Mouse (Mus musculus): ENCODE data around the gene Ncam2.

The Ncam2 gene

DNA sequence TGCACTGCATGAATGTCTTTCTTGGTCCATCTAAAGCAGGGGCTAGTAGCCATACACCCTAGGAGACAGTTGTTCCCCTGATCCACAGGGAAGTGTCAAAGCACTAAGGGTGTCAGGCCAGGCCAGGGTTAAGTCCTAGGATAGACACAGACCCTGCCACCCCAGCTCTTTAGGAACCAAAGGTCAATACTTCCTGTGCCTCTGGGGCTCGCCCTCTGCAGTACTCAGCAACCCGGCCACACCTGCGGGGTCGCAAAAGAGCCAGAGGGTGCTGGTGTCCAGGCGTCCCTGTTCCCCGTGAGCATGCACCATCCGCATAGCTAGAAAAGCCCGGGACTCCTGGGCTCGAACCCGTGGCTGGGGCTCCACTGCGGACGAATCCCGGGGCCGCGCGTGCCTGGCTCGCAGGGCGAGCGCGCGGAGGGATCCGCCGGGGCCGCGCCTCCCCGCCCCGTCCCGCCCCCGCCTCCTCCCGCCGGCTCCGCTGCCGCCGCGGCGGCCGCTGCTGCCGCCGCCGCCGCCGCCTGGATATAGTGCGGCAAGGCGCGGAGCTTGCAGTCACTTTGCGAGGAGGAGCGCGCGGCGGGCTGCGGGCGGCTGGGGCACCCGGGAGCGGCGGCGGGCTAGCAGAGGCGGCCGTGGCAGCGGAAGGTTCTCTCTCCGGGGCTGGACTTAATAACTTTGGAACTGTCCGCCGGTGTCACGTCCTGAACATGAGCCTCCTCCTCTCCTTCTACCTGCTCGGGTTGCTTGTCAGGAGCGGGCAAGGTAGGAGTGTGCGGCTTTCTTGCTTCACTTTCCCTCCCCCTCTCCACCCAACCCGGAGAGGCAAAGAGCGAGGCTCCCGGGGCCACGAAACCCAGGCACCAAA is at the start of gene Ncam2:
Gene Ncam2, plus strand, starts transcription at position 497 of the 871 bp plus-strand sequence.
- DNase-seq = peak; percentile 84 to 85

GRCm38 (mm10) chr16:81170828-81171227 is 29.7 kb upstream of the Ncam2 start:
- no peak for DNase-seq

DNA sequence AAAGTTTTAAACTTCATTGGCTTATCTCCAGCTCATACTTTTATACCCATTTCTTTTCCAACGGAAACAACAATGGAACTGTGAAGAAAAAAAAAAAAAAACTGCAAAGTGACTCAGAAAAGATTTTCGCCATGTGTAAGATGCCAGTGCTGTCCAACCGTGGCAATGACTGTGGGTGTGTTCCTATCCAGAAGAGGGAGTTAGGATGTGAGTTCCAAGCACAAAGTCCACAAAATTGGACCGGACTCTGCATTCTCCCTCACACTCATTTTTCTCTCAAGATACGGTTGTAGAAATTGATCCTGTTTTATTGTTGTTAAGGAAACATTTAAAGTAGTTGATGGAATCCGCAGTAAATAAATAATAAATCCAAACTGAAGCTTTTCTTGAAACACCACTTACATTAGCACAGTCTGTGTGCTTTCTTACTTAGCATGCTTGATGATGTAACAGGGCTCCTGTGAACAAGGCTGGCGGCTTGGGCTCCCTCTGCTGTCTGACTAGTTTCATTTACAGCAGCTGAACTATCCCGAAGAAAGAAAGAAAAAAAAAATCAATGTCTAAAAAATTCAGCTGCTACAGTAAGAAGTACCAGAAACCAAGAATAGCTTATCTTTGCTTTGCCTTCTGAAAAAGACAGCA is 25.1 kb upstream of the Ncam2 start:
- peak; percentile 73 to 76 for DNase-seq

DNA sequence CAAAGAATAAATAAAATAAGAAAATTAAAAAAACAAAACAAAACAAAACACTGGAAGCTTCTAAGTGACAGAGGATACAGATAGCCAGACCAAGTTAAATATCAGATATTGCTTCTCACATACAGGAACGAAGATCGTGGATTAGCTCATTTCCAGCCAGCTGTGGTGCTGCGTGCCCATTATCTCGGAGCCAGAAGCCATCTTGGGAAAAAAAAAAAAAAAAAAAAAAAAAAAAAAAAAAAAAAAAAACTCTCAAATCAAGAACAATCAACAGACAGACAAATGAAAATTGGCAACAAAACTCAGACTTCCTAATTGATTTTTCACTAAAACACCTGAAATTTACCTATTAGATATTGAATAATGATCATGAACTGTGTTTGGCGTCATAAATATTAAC is 20.7 kb upstream of the Ncam2 start:
- no peak for DNase-seq

GRCm38 (mm10) chr16:81187579-81188179 is 12.8 kb upstream of the Ncam2 start:
- peak; percentile 49 to 73 for DNase-seq

DNA sequence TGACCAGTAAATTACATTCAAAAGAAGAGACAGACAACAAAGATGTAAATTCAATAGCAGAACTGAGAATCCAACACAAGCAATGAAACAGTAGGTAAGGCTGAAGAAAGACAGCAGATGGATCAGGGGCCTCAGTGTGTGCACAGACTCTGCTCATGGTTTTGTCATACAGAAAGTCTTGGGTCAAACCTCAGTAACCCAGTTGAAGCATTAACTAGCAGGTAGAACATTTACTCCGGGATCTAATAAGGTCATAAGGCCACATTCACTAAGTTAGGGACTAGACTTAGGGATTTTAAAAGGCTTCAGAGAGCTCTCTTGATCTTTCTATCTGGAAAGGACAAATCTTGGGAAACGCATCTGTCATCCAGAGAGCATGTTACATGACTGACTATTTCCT is 8.9 kb upstream of the Ncam2 start:
- DNase-seq = no peak

DNA sequence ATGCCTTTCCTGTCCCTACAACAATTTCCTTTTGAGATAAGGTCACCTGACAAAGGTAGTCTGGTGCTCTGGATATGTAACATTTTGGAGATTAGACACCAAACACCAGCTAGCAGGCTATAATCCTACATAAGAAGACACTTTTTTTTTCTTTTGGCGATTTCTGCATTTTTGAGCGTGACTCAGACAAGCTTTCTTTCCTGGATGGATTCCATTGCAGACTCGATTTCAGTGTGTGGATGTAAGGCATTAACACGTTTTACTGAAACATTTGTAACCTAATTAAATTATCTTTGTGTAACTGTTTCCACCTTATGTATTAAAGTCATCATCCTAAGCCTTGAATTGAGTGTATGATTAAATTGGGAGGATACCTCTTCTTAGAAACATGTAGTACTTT is 7.9 kb upstream of the Ncam2 start:
- no peak for DNase-seq

- no peak for DNase-seq
These were observed 1.0 kb upstream of the Ncam2 start for GRCm38 (mm10) chr16:81199467-81199866.

DNA sequence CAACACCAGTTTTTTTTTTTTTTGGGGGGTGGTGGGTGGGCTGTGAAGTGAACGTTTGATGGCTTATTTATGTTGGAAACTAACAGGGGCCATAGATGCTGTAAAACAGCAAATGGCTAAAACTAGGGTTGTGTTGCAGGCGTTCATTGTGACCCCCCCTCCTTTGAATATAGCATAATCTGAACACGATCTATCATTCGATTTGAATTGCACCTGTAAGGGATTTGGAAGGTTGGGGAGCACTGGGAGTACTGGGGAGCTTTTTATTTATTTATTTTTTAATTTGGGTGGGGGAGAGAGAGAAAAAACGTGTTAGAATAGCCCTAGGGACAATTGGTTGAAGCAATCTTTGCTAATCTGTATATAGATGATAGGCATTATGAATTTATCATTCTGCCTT is 974 bp downstream of the Ncam2 start:
- peak in 1 of 2 experiments; percentile 20 for DNase-seq

DNA sequence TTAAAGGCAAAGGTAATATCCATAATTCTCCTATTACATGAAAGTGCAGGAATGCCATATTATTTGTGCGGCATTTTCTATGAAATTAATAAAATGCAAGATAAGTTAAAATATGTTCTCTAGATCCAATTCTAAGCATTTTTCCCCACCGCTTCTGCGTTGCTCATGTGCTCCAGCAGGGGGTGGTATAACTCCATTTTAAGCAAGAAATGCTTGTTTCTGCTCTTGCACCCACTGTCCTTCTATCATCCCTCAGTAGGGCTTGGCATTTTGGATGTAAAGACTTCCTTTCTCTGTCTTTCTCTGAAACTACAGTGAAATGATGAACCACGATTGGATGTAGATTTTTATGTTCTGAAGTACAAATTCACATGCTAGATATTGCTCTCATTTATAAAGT is 1.5 kb downstream of the Ncam2 start:
- DNase-seq = peak; percentile 82 to 86

GRCm38 (mm10) chr16:81202721-81203161 is 2.2 kb downstream of the Ncam2 start:
- DNase-seq = peak; percentile 8 to 33

DNA sequence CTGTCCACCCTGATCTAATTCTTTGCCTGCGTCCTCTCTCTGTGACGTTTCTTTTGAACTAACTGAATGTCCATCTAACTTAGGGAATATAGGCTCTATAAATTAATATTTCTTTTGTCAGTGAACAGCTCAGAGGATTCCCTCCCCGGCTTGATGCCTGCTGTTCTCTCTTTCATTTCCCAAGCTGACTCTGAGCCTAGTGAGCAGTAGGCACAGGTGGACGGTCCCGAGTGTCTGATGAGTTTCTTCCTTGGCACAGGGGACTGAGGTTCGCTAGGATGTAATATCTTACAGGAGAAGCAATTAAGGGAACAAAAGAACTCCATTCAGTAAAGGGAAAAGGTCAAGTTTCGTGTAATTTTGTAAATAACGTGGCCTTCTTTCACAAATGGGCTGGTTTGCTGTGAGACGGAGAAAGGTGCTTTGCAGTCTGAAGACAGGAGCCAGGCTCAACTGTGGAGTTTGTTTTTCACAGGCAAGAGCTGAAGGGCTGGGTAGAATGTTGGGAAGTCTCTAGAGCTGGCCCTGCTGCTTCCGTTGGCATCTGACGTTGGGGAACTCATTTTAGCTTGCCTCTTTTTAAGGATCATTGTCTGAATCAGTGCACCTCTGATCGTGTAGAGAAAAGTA is 4.0 kb downstream of the Ncam2 start:
- DNase-seq = peak; percentile 3 to 13

GRCm38 (mm10) chr16:81221176-81221575 is 20.7 kb downstream of the Ncam2 start:
- no peak for DNase-seq

DNA sequence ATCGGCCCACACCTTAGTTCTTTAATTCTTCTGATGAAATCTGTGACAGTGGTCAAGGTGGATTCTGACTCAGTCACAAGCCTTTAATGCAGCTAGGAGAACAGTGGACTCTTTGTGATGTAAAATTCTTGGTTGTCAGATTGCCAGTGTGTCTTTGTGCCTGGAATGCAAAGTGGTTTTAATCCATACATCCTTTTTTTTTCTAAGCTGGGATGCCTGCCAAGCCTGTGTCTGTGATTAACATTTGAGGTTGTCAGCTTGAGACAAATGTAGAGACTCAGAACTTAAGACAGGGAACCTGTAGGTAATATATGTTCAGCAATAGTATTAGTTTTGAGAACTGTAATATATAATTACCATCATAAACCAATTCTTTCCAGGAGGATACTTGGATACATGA is 23.3 kb downstream of the Ncam2 start:
- peak; percentile 4 to 14 for DNase-seq

DNA sequence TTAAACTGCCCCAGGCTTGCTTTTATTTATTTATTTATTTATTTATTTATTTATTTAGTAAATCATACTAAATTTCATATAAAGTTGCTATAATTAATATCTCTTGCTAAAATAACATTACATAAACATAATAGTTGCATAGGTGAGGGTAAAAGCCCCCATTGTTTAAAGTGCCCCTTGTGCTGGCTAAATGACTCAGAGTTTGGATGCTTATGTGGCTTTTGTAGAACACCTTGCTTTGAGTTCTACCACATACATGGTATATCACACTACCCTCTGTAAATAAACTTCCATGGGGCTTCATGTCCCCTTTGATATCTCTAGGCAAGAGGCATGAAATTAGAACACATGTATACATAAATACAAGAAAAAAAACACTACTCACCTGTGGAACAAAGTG is 23.8 kb downstream of the Ncam2 start:
- DNase-seq = no peak

- DNase-seq = no peak
These were observed 54.4 kb downstream of the Ncam2 start for GRCm38 (mm10) chr16:81254875-81255274.

DNA sequence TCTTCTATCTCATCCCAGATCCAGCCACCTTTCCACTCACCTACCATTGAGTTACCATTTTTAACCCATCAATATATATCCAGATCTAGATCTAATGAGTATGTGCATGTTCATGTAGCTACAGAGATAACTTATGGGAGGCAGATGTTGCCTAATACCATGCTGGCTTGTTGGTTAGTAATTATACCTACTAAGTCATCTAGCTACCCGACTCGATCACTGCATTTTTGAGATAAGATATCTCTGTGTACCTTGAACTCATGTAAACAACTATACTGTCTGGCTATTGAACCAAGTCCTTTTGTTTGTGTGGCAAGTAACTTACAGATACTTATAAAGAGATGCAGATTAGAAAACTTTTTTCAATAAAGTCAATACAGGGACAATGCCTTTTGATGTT is 59.9 kb downstream of the Ncam2 start:
- DNase-seq = no peak

DNA sequence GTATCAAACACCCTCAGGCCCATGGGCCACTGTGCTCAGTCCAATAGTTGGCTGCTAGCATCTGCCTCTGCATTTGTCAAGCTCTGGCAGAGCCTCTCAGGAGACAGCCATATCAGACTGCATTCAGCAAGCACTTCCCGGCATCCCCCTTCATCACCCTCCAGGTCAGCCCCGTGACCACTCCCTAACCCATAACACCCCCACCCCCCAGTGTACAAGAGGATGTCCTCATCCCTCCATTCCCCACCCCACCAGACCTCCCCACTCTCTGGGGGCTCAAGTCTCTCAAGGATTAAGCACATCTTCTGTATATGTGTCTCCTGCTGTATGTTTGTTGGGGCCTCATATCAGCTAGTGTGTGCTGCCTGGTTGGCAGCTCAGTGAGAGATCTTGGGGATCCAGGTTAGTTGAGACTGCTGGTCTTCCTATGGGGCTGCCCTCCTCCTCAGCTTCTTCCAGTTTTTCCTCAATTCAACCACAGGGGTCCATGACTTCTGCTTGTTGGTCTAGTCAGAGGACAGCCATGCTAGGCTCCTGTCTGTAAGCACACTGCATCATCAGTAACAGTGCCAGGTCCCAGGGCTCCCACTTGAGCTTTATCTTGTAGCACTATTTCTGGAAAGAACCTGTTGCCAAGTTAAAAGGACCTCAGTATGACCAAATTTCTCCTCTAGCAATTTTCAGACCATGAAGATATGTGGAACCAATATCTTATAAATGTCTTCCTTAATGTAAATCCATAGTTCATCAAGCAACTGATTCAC is 73.3 kb downstream of the Ncam2 start:
- DNase-seq = no peak

GRCm38 (mm10) chr16:81284241-81284640 is 83.7 kb downstream of the Ncam2 start:
- peak; percentile 72 to 80 for DNase-seq

GRCm38 (mm10) chr16:81284859-81285837 is 84.7 kb downstream of the Ncam2 start:
- no peak for DNase-seq

- DNase-seq = no peak
These were observed 85.4 kb downstream of the Ncam2 start for GRCm38 (mm10) chr16:81285882-81286281.

All from cerebellum, postnatal 14 days (tissue).